Mouse (Mus musculus) liver, postnatal 0 days (tissue): ENCODE data around the gene Fam19a3. TPM values are rescaled to one million over a fixed set of nuclear protein-coding genes. Genes with fewer than 3 reads are reported as not detected.

Experiments used
- ATAC-seq: fragments of 200-750 bp; cut with Nextera tagmentation; 2 replicates; pipeline ENCODE4 v1.8.0; 2017; ENCODE audit warnings: mild to moderate bottlenecking, moderate library complexity
- DNase-seq: peaks from one replicate; pipeline ENCODE4 v3.0.0-alpha.2; 2016
- H3K27ac ChIP-seq: fragments of 300-500 bp; sonication (generic); 2 replicates; pipeline ENCODE4 v1.5.1; 2014; ENCODE audit warnings: antibody characterized with exemption, moderate library complexity, mild to moderate bottlenecking, low read depth
- H3K27me3 ChIP-seq: fragments of 300-500 bp; sonication (generic); 2 replicates; pipeline ENCODE4 v1.6.1; 2014; ENCODE audit warnings: low read length, control low read depth, mixed read lengths; ENCODE audit not compliant: insufficient read depth
- H3K36me3 ChIP-seq: fragments of 300-500 bp; sonication (generic); replicated peaks from 2 replicates; pipeline ENCODE4 v1.6.1; 2014; ENCODE audit warnings: mild to moderate bottlenecking, control low read depth, low read length, moderate library complexity, mixed read lengths; ENCODE audit not compliant: insufficient read depth
- H3K4me1 ChIP-seq: fragments of 300-500 bp; sonication (generic); 2 replicates; pipeline ENCODE4 v1.6.1; 2014; ENCODE audit warnings: antibody characterized with exemption, mild to moderate bottlenecking, control low read depth; ENCODE audit not compliant: insufficient read depth
- H3K4me2 ChIP-seq: fragments of 300-500 bp; sonication (generic); 2 replicates; pipeline ENCODE4 v1.6.1; 2014; ENCODE audit warnings: low read depth, mild to moderate bottlenecking, low read length, moderate library complexity, mixed read lengths
- H3K4me3 ChIP-seq: fragments of 300-500 bp; sonication (generic); 2 replicates; pipeline ENCODE4 v1.5.1; 2014; ENCODE audit warnings: low read depth, low read length
- H3K9ac ChIP-seq: fragments of 300-500 bp; sonication (generic); replicated peaks from 2 replicates; pipeline ENCODE4 v1.6.1; 2014; ENCODE audit warnings: mild to moderate bottlenecking, moderate library complexity
- H3K9me3 ChIP-seq: fragments of 300-500 bp; sonication (generic); 2 replicates; pipeline ENCODE4 v1.6.1; 2016; ENCODE audit warnings: mild to moderate bottlenecking, control low read depth, low read length, mixed read lengths
- CTCF ChIP-seq: sonication (generic); IDR thresholded peaks from 2 replicates; pipeline ENCODE4 v1.5.1; 2016; ENCODE audit warnings: antibody characterized with exemption, low read depth
- EP300 ChIP-seq: IDR thresholded peaks from 2 replicates; pipeline ENCODE4 v1.6.1; 2016; ENCODE audit warnings: antibody characterized with exemption, low read depth, mild to moderate bottlenecking
- WGBS: fragments of 180-500 bp; shearing (Covaris S2); extraction: QIAGEN DNeasy Blood & Tissue Kit; methylation state at CpG from one replicate; pipeline ENCODE4 v1.1.7; 2014; ENCODE audit not compliant: insufficient replicate concordance; 5-methylcytosine and 5-hydroxymethylcytosine counted together
- polyA plus RNA-seq: library from polyadenylated mRNA; unstranded; fragments of >200 nt; fragmentation: Nextera tagmentation; extraction: Ambion mirVana; gene quantifications from 2 replicates; pipeline ENCODE4 v1.2.1, GENCODE M21; 2015

The Fam19a3 gene
- polyA plus RNA-seq, 1 experiment from 2014 or later: not detected

GRCm38 (mm10) chr3:104793871-104794828 is 12.5 kb upstream of the Fam19a3 start:
- TF ChIP-seq EP300 (no peak), CTCF (no peak)
- no peaks in the 10 kb centered on the region for H3K9me3 ChIP-seq
- 52% methylated on average over 20 of the region's 20 CpGs for WGBS
- peak overlapping the region; percentile 32; the same call in 1 of the 2 replicates for H3K9ac ChIP-seq
- H3K4me2 ChIP-seq: no peak overlapping the region
- H3K27me3 ChIP-seq: no peaks in the 10 kb centered on the region
- DNase-seq (peak; percentile 90), ATAC-seq (peak; percentile 74)
- peak overlapping the region; percentile 69 for H3K27ac ChIP-seq
- H3K36me3 ChIP-seq: peaks cover 39% of the 10 kb centered on the region
- H3K4me3 ChIP-seq: no peak overlapping the region
- peaks cover 39% of the 10 kb centered on the region for H3K4me1 ChIP-seq

- Histone ChIP-seq H3K4me1 (peaks cover 39% of the 10 kb centered on the region), H3K4me2 (no peak overlapping the region), H3K27ac (peak overlapping the region; percentile 69; the same call in 1 of the 2 replicates), H3K4me3 (no peak overlapping the region), H3K36me3 (peaks cover 32% of the 10 kb centered on the region), H3K27me3 (peaks cover 7% of the 10 kb centered on the region; the same call in 1 of the 2 replicates), H3K9ac (peak overlapping the region; percentile 26; the same call in 1 of the 2 replicates), H3K9me3 (no peaks in the 10 kb centered on the region)
- DNase-seq (peak; percentile 47), ATAC-seq (no peak)
- 62% methylated on average over 15 of the region's 15 CpGs for WGBS
- TF ChIP-seq CTCF (no peak), EP300 (no peak)
These were observed 11.0 kb upstream of the Fam19a3 start for GRCm38 (mm10) chr3:104792360-104793270.

- TF ChIP-seq EP300 (no peak), CTCF (no peak)
- no peak overlapping the region for H3K4me3 ChIP-seq
- H3K9ac ChIP-seq: no peak overlapping the region
- no peak overlapping the region for H3K27ac ChIP-seq
- no peaks in the 10 kb centered on the region for H3K9me3 ChIP-seq
- WGBS: 86% methylated on average over 8 of the region's 8 CpGs
- H3K36me3 ChIP-seq: peaks cover 24% of the 10 kb centered on the region
- ATAC-seq: no peak
- peaks cover 39% of the 10 kb centered on the region for H3K4me1 ChIP-seq
- H3K4me2 ChIP-seq: no peak overlapping the region
- no peak for DNase-seq
- peaks cover 7% of the 10 kb centered on the region; the same call in 1 of the 2 replicates for H3K27me3 ChIP-seq
These were observed 10.0 kb upstream of the Fam19a3 start for GRCm38 (mm10) chr3:104791671-104792070.

- H3K4me3 ChIP-seq: no peak overlapping the region; the same call in 1 of the 2 replicates
- peaks cover 17% of the 10 kb centered on the region for H3K36me3 ChIP-seq
- no peak for DNase-seq
- peak overlapping the region; percentile 60; the same call in 1 of the 2 replicates for H3K9ac ChIP-seq
- peaks cover 7% of the 10 kb centered on the region; the same call in 1 of the 2 replicates for H3K27me3 ChIP-seq
- no peaks in the 10 kb centered on the region for H3K9me3 ChIP-seq
- H3K4me2 ChIP-seq: peak overlapping the region; percentile 69
- peaks cover 39% of the 10 kb centered on the region for H3K4me1 ChIP-seq
- TF ChIP-seq CTCF (no peak), EP300 (no peak)
- 54% methylated on average over 4 of the region's 4 CpGs for WGBS
- no peak overlapping the region for H3K27ac ChIP-seq
- no peak for ATAC-seq
These were observed 9.4 kb upstream of the Fam19a3 start for GRCm38 (mm10) chr3:104791017-104791416.

- Histone ChIP-seq H3K9me3 (no peaks in the 10 kb centered on the region), H3K4me1 (peaks cover 39% of the 10 kb centered on the region), H3K27ac (peak overlapping the region; percentile 29; the same call in 1 of the 2 replicates), H3K4me3 (peak overlapping the region; percentile 61), H3K27me3 (peaks cover 7% of the 10 kb centered on the region; the same call in 1 of the 2 replicates), H3K4me2 (peak overlapping the region; percentile 69), H3K9ac (peak overlapping the region; percentile 60), H3K36me3 (peaks cover 14% of the 10 kb centered on the region; the same call in 1 of the 2 replicates)
- no peak for ATAC-seq
- WGBS: 52% methylated on average over 6 of the region's 6 CpGs
- TF ChIP-seq CTCF (no peak), EP300 (no peak)
- no peak for DNase-seq
These were observed 8.8 kb upstream of the Fam19a3 start for GRCm38 (mm10) chr3:104790401-104790937.
